Comparison of ENCODE assay signal across 8 mouse cellular contexts in genomic region chr14:7952610-7953254, GRCm38 (mm10). TPM values are rescaled to one million over a fixed set of nuclear protein-coding genes. Genes with fewer than 3 reads are reported as not detected.
DNase-seq lines count a peak whose midpoint lies in the region; ATAC-seq lines count a peak whose summit lies in the region.

No protein-coding gene starts in this region.

- H3K4me1 ChIP-seq in liver, embryonic 13.5 days (replicated peaks) = peaks cover 17% of the 10 kb centered on the region; the same call in 1 of the 2 replicates
- H3K4me1 ChIP-seq in stomach, embryonic 15.5 days = peaks cover 17% of the 10 kb centered on the region; the same call in 1 of the 2 replicates

- DNase-seq in gastrocnemius, postnatal 10 days = peak; percentile 37
- DNase-seq in gastrocnemius, postnatal 4 days (ENCODE audit: low spot score in 2 of 2) = no peak
- DNase-seq in embryo, embryonic 9.5 days (ENCODE audit: extremely low spot score) = peak; percentile 41
- DNase-seq in hindlimb bud, embryonic 11.5 days (ENCODE audit: extremely low spot score, low read depth, low spot score) = peak; percentile 28
- DNase-seq in liver, embryonic 13.5 days = no peak
- no peak for DNase-seq in left cerebral cortex, adult 9 months (ENCODE audit: low spot score in 2 of 2)
- no peak for DNase-seq in layer of hippocampus, postnatal 14 days (ENCODE audit: low spot score in 2 of 2)

- H3K36me3 ChIP-seq in liver, embryonic 13.5 days = peaks cover 22% of the 10 kb centered on the region; the same call in 1 of the 2 replicates
- H3K36me3 ChIP-seq in stomach, embryonic 15.5 days = peaks cover 13% of the 10 kb centered on the region; the same call in 1 of the 2 replicates

- ATAC-seq in liver, embryonic 13.5 days (ENCODE audit: low read depth) = peak; percentile 78
- peak; percentile 85 for ATAC-seq in stomach, embryonic 15.5 days (ENCODE audit: insufficient read depth, low FRiP score, low read depth)

- 39% methylated on average over 12 of the region's 12 CpGs for WGBS in liver, embryonic 13.5 days (ENCODE audit: insufficient replicate concordance)
- WGBS in stomach, embryonic 15.5 days = 13% methylated on average over 12 of the region's 12 CpGs

- H3K4me3 ChIP-seq in liver, embryonic 13.5 days (replicated peaks) = no peak overlapping the region
- H3K4me3 ChIP-seq in stomach, embryonic 15.5 days (replicated peaks) = no peak overlapping the region

- H3K27ac ChIP-seq in liver, embryonic 13.5 days = peak overlapping the region; percentile 63
- H3K27ac ChIP-seq in stomach, embryonic 15.5 days = peak overlapping the region; percentile 83

- H3K9me3 ChIP-seq in liver, embryonic 13.5 days (replicated peaks) = no peaks in the 10 kb centered on the region
- no peaks in the 10 kb centered on the region for H3K9me3 ChIP-seq in stomach, embryonic 15.5 days

- 0 out of 2 replicates have a peak overlapping the region, but pooled peaks have one; percentile 4 for H3K4me2 ChIP-seq in liver, embryonic 13.5 days
- no peak overlapping the region for H3K4me2 ChIP-seq in stomach, embryonic 15.5 days

- no peaks in the 10 kb centered on the region for H3K27me3 ChIP-seq in liver, embryonic 13.5 days
- no peaks in the 10 kb centered on the region for H3K27me3 ChIP-seq in stomach, embryonic 15.5 days (replicated peaks)

- no peak overlapping the region for H3K9ac ChIP-seq in liver, embryonic 13.5 days
- no peak overlapping the region for H3K9ac ChIP-seq in stomach, embryonic 15.5 days

RNA-seq across cellular contexts. Expression of gene Gm45521, which starts 4.4 kb away (rescaled TPM):
- total RNA-seq in gastrocnemius, postnatal 10 days (2021) = not detected
- total RNA-seq in gastrocnemius, postnatal 4 days (2021) = not detected
- polyA plus RNA-seq in liver, embryonic 13.5 days (2015; fragmentation: Nextera tagmentation; extraction: Ambion mirVana) = not detected in 2 replicates
- polyA plus RNA-seq in stomach, embryonic 15.5 days (2015; fragmentation: Nextera tagmentation; extraction: Ambion mirVana) = 0.21 TPM in 1 of 2 replicates, not detected in the other
- not detected for total RNA-seq in layer of hippocampus, postnatal 14 days (2021)

RNA-seq across cellular contexts. Expression of gene Dnase1l3, which starts 41.6 kb away (rescaled TPM):
- total RNA-seq in gastrocnemius, postnatal 10 days (2021) = under 1 TPM; 0.05 to 0.11 TPM
- total RNA-seq in gastrocnemius, postnatal 4 days (2021) = under 1 TPM; 0.07 to 0.10 TPM
- 1.3 and 1.8 TPM in 2 replicates for polyA plus RNA-seq in liver, embryonic 13.5 days (2015; fragmentation: Nextera tagmentation; extraction: Ambion mirVana)
- polyA plus RNA-seq in stomach, embryonic 15.5 days (2015; fragmentation: Nextera tagmentation; extraction: Ambion mirVana) = 0.94 and 0.99 TPM in 2 replicates
- total RNA-seq in layer of hippocampus, postnatal 14 days (2021) = not detected

RNA-seq across cellular contexts. Expression of gene Abhd6, which starts 50.0 kb away (rescaled TPM):
- 1 to 10 TPM; 2.8 TPM for total RNA-seq in gastrocnemius, postnatal 10 days (2021)
- total RNA-seq in gastrocnemius, postnatal 4 days (2021) = 1 to 10 TPM; 2.4 to 3.8 TPM
- polyA plus RNA-seq in liver, embryonic 13.5 days (2015; fragmentation: Nextera tagmentation; extraction: Ambion mirVana) = 9.3 and 9.9 TPM in 2 replicates
- polyA plus RNA-seq in stomach, embryonic 15.5 days (2015; fragmentation: Nextera tagmentation; extraction: Ambion mirVana) = 18.9 and 21.2 TPM in 2 replicates
- total RNA-seq in layer of hippocampus, postnatal 14 days (2021) = 10 to 100 TPM; 61.4 to 61.8 TPM

Comparison
In these comparisons a context has a peak if more than half of its experiments do, and no peak if none do; other contexts are left out.
1. DNase-seq: peak in gastrocnemius, postnatal 10 days (single experiment), embryo, embryonic 9.5 days (single experiment) and hindlimb bud, embryonic 11.5 days (single experiment); none in gastrocnemius, postnatal 4 days (0 of 2), liver, embryonic 13.5 days (single experiment), left cerebral cortex, adult 9 months (0 of 2) and layer of hippocampus, postnatal 14 days (0 of 2).
2. RNA of gene Abhd6, which starts 50.0 kb away (total RNA-seq): 61.4 to 61.8 TPM in layer of hippocampus, postnatal 14 days; 2.4 to 3.8 TPM in gastrocnemius, postnatal 4 days and 2.8 TPM in gastrocnemius, postnatal 10 days; every median in the first group is over 10 times any median in the second.